Mouse (Mus musculus) small intestine, adult 2 months (tissue): Measurements from ENCODE around the gene Crisp3.

Experiments used
- CTCF ChIP-seq: fragments of 200-500 bp; IDR thresholded peaks from 2 replicates; pipeline ENCODE4 v1.5.1; 2012; ENCODE audit warnings: low read depth, mild to moderate bottlenecking, control low read depth, inconsistent platforms, low read length, moderate library complexity, mixed read lengths; ENCODE audit not compliant: insufficient replicate concordance, insufficient read length; ENCODE audit errors: extremely low read depth
- POLR2A ChIP-seq: fragments of 200-500 bp; IDR thresholded peaks from 2 replicates; pipeline ENCODE4 v1.6.1; 2012; ENCODE audit warnings: low read depth, mild to moderate bottlenecking, control low read depth, inconsistent platforms, low read length, moderate library complexity

DNA sequence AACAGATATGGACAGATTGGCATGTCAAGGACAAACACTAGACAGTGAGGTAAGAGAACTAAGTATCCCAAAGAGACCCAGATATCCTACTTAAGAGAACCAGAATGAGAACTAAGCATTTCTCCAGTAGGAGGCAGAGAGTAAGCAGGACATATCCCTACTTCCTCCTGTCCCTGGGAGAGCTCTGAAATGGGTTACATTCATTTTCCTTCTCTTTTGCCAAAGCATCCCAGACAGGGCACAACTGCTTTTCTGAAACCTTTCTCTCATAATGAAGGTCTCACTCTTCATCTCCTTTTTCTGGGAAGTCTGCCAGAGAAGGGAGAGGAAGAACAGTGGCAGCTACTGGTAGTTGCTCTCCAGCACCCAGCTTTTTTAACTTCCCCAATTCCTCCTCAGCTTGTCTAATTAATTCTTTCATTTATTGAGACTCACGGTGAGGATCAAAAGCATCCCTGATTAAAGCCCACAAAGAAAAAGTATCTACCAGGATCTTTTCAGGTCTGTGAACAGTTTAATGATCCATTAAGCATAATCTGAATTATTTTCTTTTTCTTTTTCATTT is 32.9 kb upstream of the Crisp3 start:
- TF ChIP-seq POLR2A, result no peak
- no peak for TF ChIP-seq CTCF
